Mouse (Mus musculus) embryonic facial prominence, embryonic 13.5 days (tissue): ENCODE results near the gene Mlh1. TPM values are rescaled to one million over a fixed set of nuclear protein-coding genes. Genes with fewer than 3 reads are reported as not detected.

Experiments
- ATAC-seq: fragments of 200-750 bp; cut with Nextera tagmentation; 2 replicates; pipeline ENCODE4 v1.8.0; 2017; ENCODE audit warnings: low read depth; ENCODE audit not compliant: insufficient number of reproducible peaks, insufficient read depth, low FRiP score, low TSS enrichment
- H3K27ac ChIP-seq: fragments of 300-500 bp; sonication (generic); 2 replicates; pipeline ENCODE4 v1.5.1; 2015; ENCODE audit warnings: moderate library complexity, mild to moderate bottlenecking, inconsistent platforms
- H3K27me3 ChIP-seq: fragments of 300-500 bp; sonication (generic); 2 replicates; pipeline ENCODE4 v1.6.1; 2015; ENCODE audit warnings: mild to moderate bottlenecking, inconsistent platforms
- H3K36me3 ChIP-seq: fragments of 300-500 bp; sonication (generic); 2 replicates; pipeline ENCODE4 v1.6.1; 2015; ENCODE audit warnings: mild to moderate bottlenecking, inconsistent platforms
- H3K4me1 ChIP-seq: fragments of 300-500 bp; sonication (generic); 2 replicates; pipeline ENCODE4 v1.6.1; 2015; ENCODE audit warnings: inconsistent platforms
- H3K4me2 ChIP-seq: fragments of 300-500 bp; sonication (generic); 2 replicates; pipeline ENCODE4 v1.6.1; 2015; ENCODE audit warnings: moderate library complexity, mild to moderate bottlenecking, inconsistent platforms
- H3K4me3 ChIP-seq: fragments of 300-500 bp; sonication (generic); 2 replicates; pipeline ENCODE4 v1.5.1; 2015; ENCODE audit warnings: mild to moderate bottlenecking, inconsistent platforms
- H3K9ac ChIP-seq: fragments of 300-500 bp; sonication (generic); 2 replicates; pipeline ENCODE4 v1.6.1; 2015; ENCODE audit warnings: mild to moderate bottlenecking, inconsistent platforms
- H3K9me3 ChIP-seq: fragments of 300-500 bp; sonication (generic); 2 replicates; pipeline ENCODE4 v1.6.1; 2016; ENCODE audit warnings: inconsistent platforms
- WGBS: fragments of 180-500 bp; shearing (Covaris S2); methylation state at CpG from one replicate; pipeline ENCODE4 v1.1.7; 2015; ENCODE audit warnings: mixed read lengths; 5-methylcytosine and 5-hydroxymethylcytosine counted together
- polyA plus RNA-seq: library from polyadenylated mRNA; unstranded; fragments of >200 nt; fragmentation: Nextera tagmentation; extraction: Ambion mirVana; gene quantifications from 2 replicates; pipeline ENCODE4 v1.2.1, GENCODE M21; 2015

The Mlh1 gene
- polyA plus RNA-seq, 1 experiment from 2014 or later, result 35.3 TPM

- H3K27ac ChIP-seq, result no peak overlapping the region
- 88% methylated on average over 7 of the region's 7 CpGs for WGBS
- no peak overlapping the region for H3K9ac ChIP-seq
- no peaks in the 10 kb centered on the region for H3K4me1 ChIP-seq
- no peak for ATAC-seq
- no peaks in the 10 kb centered on the region for H3K27me3 ChIP-seq
- H3K4me2 ChIP-seq, result no peak overlapping the region
- H3K36me3 ChIP-seq, result peaks cover 35% of the 10 kb centered on the region
- H3K9me3 ChIP-seq, result no peaks in the 10 kb centered on the region
- no peak overlapping the region for H3K4me3 ChIP-seq
These were observed 82.9 kb downstream of the Mlh1 start for GRCm38 (mm10) chr9:111188731-111189130.

- no peaks in the 10 kb centered on the region for H3K9me3 ChIP-seq
- no peaks in the 10 kb centered on the region for H3K27me3 ChIP-seq
- no peaks in the 10 kb centered on the region for H3K4me1 ChIP-seq
- H3K4me3 ChIP-seq, result no peak overlapping the region
- no peak overlapping the region for H3K9ac ChIP-seq
- H3K4me2 ChIP-seq, result no peak overlapping the region
- H3K36me3 ChIP-seq, result peaks cover 31% of the 10 kb centered on the region
- H3K27ac ChIP-seq, result no peak overlapping the region
- 88% methylated on average over 6 of the region's 6 CpGs for WGBS
- no peak for ATAC-seq
These were observed 84.7 kb downstream of the Mlh1 start for GRCm38 (mm10) chr9:111186861-111187260.

- Histone ChIP-seq H3K4me3 (no peak overlapping the region), H3K9me3 (no peaks in the 10 kb centered on the region), H3K27me3 (no peaks in the 10 kb centered on the region), H3K9ac (no peak overlapping the region), H3K4me2 (no peak overlapping the region), H3K36me3 (peaks cover 16% of the 10 kb centered on the region), H3K4me1 (no peaks in the 10 kb centered on the region), H3K27ac (no peak overlapping the region)
- 45% methylated on average over 4 of the region's 4 CpGs for WGBS
- ATAC-seq, result no peak
These were observed 86.7 kb downstream of the Mlh1 start for GRCm38 (mm10) chr9:111184929-111185328.

- Histone ChIP-seq H3K4me1 (no peaks in the 10 kb centered on the region), H3K36me3 (0 out of 2 replicates have a peak, but pooled peaks cover 5% of the 10 kb centered on the region), H3K27me3 (no peaks in the 10 kb centered on the region), H3K4me3 (no peak overlapping the region), H3K27ac (no peak overlapping the region), H3K9me3 (no peaks in the 10 kb centered on the region), H3K4me2 (no peak overlapping the region), H3K9ac (no peak overlapping the region)
- no peak for ATAC-seq
- 45% methylated on average over 3 of the region's 3 CpGs for WGBS
These were observed 89.4 kb downstream of the Mlh1 start for GRCm38 (mm10) chr9:111182176-111182575.

GRCm38 (mm10) chr9:111178971-111179370 lies 92.6 kb downstream of the Mlh1 start:
- no peak overlapping the region for H3K27ac ChIP-seq
- no peaks in the 10 kb centered on the region for H3K9me3 ChIP-seq
- no peak for ATAC-seq
- H3K36me3 ChIP-seq, result 0 out of 2 replicates have a peak, but pooled peaks cover 5% of the 10 kb centered on the region
- no peak overlapping the region for H3K4me2 ChIP-seq
- WGBS, result 74% methylated on average over 5 of the region's 5 CpGs
- no peak overlapping the region for H3K9ac ChIP-seq
- H3K27me3 ChIP-seq, result no peaks in the 10 kb centered on the region
- no peak overlapping the region for H3K4me3 ChIP-seq
- H3K4me1 ChIP-seq, result no peaks in the 10 kb centered on the region

Other genes starting within 250 kb of the Mlh1 start
- 0.62 and 0.63 TPM in 2 replicates for gene Ccrl2, start 214.3 kb downstream of the Mlh1 start, polyA plus RNA-seq
- gene Lrrfip2, start 154.2 kb downstream of the Mlh1 start, polyA plus RNA-seq, result 41.7 and 47.3 TPM in 2 replicates
- gene Epm2aip1, start 138 bp upstream of the Mlh1 start, polyA plus RNA-seq, result 32.0 and 37.2 TPM in 2 replicates
- gene Trank1, start 39.9 kb upstream of the Mlh1 start, polyA plus RNA-seq, result 0.44 and 0.49 TPM in 2 replicates
- 4.4 and 5.6 TPM in 2 replicates for gene Dclk3, start 167.3 kb upstream of the Mlh1 start, polyA plus RNA-seq